Mouse (Mus musculus) liver, adult 2 months (tissue): ENCODE results near the gene Tm9sf4. TPM values are rescaled to one million over a fixed set of nuclear protein-coding genes. Genes with fewer than 3 reads are reported as not detected.

Experiments used
- DNase-seq: peaks from one replicate; pipeline ENCODE4 v3.0.0-alpha.2; 2011; ENCODE audit warnings: low read depth, low spot score; ENCODE audit errors: extremely low read depth
- H3K27ac ChIP-seq: fragments of 200-500 bp; replicated peaks from 2 replicates; pipeline ENCODE4 v1.5.1; 2012; ENCODE audit warnings: low read depth, mild to moderate bottlenecking, control low read depth, inconsistent platforms, low read length; ENCODE audit not compliant: insufficient read depth
- H3K27me3 ChIP-seq: fragments of 200-500 bp; 2 replicates; pipeline ENCODE4 v1.6.1; 2012; ENCODE audit warnings: mild to moderate bottlenecking, moderate library complexity, low read length, inconsistent platforms; ENCODE audit not compliant: control insufficient read depth, insufficient read depth
- H3K36me3 ChIP-seq: fragments of 200-500 bp; 2 replicates; pipeline ENCODE4 v1.6.1; 2012; ENCODE audit warnings: low read length, inconsistent platforms; ENCODE audit not compliant: control insufficient read depth, insufficient read depth
- H3K4me1 ChIP-seq: fragments of 200-500 bp; 2 replicates; pipeline ENCODE4 v1.6.1; 2011; ENCODE audit warnings: low read length; ENCODE audit not compliant: control insufficient read depth, insufficient read depth
- H3K4me3 ChIP-seq: fragments of 200-500 bp; 2 replicates; pipeline ENCODE4 v1.5.1; 2011; ENCODE audit warnings: low read depth, mild to moderate bottlenecking, control low read depth, low read length, moderate library complexity; ENCODE audit not compliant: insufficient read depth
- H3K79me2 ChIP-seq: fragments of 200-500 bp; 2 replicates; pipeline ENCODE4 v1.6.1; 2012; ENCODE audit warnings: inconsistent platforms, mild to moderate bottlenecking, low read length, moderate library complexity; ENCODE audit not compliant: control insufficient read depth, insufficient read depth
- H3K9ac ChIP-seq: fragments of 200-500 bp; 2 replicates; pipeline ENCODE4 v1.6.1; 2012; ENCODE audit warnings: low read depth, mild to moderate bottlenecking, control low read depth, inconsistent platforms, low read length
- CTCF ChIP-seq: fragments of 200-500 bp; IDR thresholded peaks from 2 replicates; pipeline ENCODE4 v1.5.1; 2011; ENCODE audit warnings: low read depth, low read length, control low read depth
- POLR2A ChIP-seq: fragments of 200-500 bp; IDR thresholded peaks from 2 replicates; pipeline ENCODE4 v1.6.1; 2011; ENCODE audit warnings: low read length, control low read depth; ENCODE audit not compliant: insufficient read depth; ENCODE audit errors: extremely low read depth
- WGBS: fragments of 180-500 bp; shearing (Covaris S2); methylation state at CpG from one replicate; pipeline ENCODE4 v1.1.7; 2018; 5-methylcytosine and 5-hydroxymethylcytosine counted together
- polyA plus RNA-seq: library from polyadenylated mRNA; depleted of rRNA; stranded (reverse); fragments of >200 nt; gene quantifications from 2 replicates; pipeline ENCODE4 v1.2.3, GENCODE M21; 2012
- total RNA-seq: library from RNA; depleted of rRNA; stranded (reverse); fragments of >200 nt; gene quantifications from 2 replicates; pipeline ENCODE4 v1.2.3, GENCODE M21; 2014

The Tm9sf4 gene
- total and polyA plus RNA-seq, 2 experiments, result 28.0 to 45.5 TPM

- no peak for TF ChIP-seq POLR2A
- TF ChIP-seq CTCF, result no peak
- Histone ChIP-seq H3K36me3 (peaks cover 29% of the 10 kb centered on the region; the same call in 1 of the 2 replicates), H3K9ac (no peak overlapping the region), H3K4me3 (no peak overlapping the region), H3K27me3 (no peaks in the 10 kb centered on the region), H3K27ac (no peak overlapping the region), H3K4me1 (no peaks in the 10 kb centered on the region), H3K79me2 (no peaks in the 10 kb centered on the region)
- 99% methylated on average over 3 of the region's 3 CpGs for WGBS
- DNase-seq, result no peak
Measured at GRCm38 (mm10) chr2:153194255-153194654, 33.2 kb downstream of the Tm9sf4 start.

- H3K9ac ChIP-seq, result no peak overlapping the region
- H3K79me2 ChIP-seq, result no peaks in the 10 kb centered on the region
- no peak for TF ChIP-seq POLR2A
- no peak for TF ChIP-seq CTCF
- no peak overlapping the region for H3K27ac ChIP-seq
- WGBS, result 57% methylated on average over 5 of the region's 5 CpGs
- DNase-seq, result no peak
- H3K27me3 ChIP-seq, result no peaks in the 10 kb centered on the region
- H3K36me3 ChIP-seq, result peaks cover 26% of the 10 kb centered on the region; the same call in 1 of the 2 replicates
- H3K4me1 ChIP-seq, result no peaks in the 10 kb centered on the region
- H3K4me3 ChIP-seq, result no peak overlapping the region
Measured at GRCm38 (mm10) chr2:153198485-153198884, 37.4 kb downstream of the Tm9sf4 start.

- 83% methylated on average over 2 of the region's 2 CpGs for WGBS
- Histone ChIP-seq H3K4me1 (no peaks in the 10 kb centered on the region), H3K4me3 (no peak overlapping the region), H3K9ac (no peak overlapping the region), H3K27ac (no peak overlapping the region), H3K79me2 (no peaks in the 10 kb centered on the region), H3K27me3 (no peaks in the 10 kb centered on the region), H3K36me3 (peaks cover 29% of the 10 kb centered on the region; the same call in 1 of the 2 replicates)
- TF ChIP-seq POLR2A (no peak), CTCF (no peak)
- peak; percentile 21 for DNase-seq
Measured at GRCm38 (mm10) chr2:153199114-153199513, 38.0 kb downstream of the Tm9sf4 start.

- Histone ChIP-seq H3K36me3 (peaks cover 37% of the 10 kb centered on the region), H3K27ac (no peak overlapping the region), H3K9ac (no peak overlapping the region), H3K27me3 (no peaks in the 10 kb centered on the region), H3K4me3 (no peak overlapping the region), H3K79me2 (no peaks in the 10 kb centered on the region), H3K4me1 (no peaks in the 10 kb centered on the region)
- TF ChIP-seq POLR2A, result no peak
- no peak for TF ChIP-seq CTCF
- WGBS, result 90% methylated on average over 1 of the region's 1 CpGs
- DNase-seq, result no peak
Measured at GRCm38 (mm10) chr2:153202766-153203165, 41.7 kb downstream of the Tm9sf4 start.

- H3K4me1 ChIP-seq, result no peaks in the 10 kb centered on the region
- no peak for TF ChIP-seq CTCF
- TF ChIP-seq POLR2A, result no peak
- 94% methylated on average over 2 of the region's 2 CpGs for WGBS
Measured at GRCm38 (mm10) chr2:153208149-153208548, 47.0 kb downstream of the Tm9sf4 start.

GRCm38 (mm10) chr2:153209286-153209685, 48.2 kb downstream of the Tm9sf4 start:
- H3K36me3 ChIP-seq, result peaks cover 24% of the 10 kb centered on the region
- no peak overlapping the region for H3K9ac ChIP-seq
- no peak overlapping the region for H3K4me3 ChIP-seq
- DNase-seq, result no peak
- H3K27ac ChIP-seq, result no peak overlapping the region
- WGBS, result 87% methylated on average over 5 of the region's 5 CpGs
- no peaks in the 10 kb centered on the region for H3K79me2 ChIP-seq
- no peaks in the 10 kb centered on the region for H3K4me1 ChIP-seq
- TF ChIP-seq CTCF, result no peak
- TF ChIP-seq POLR2A, result no peak
- H3K27me3 ChIP-seq, result no peaks in the 10 kb centered on the region

More at GRCm38 (mm10) chr2:153208149-153208548, 47.0 kb downstream of the Tm9sf4 start:
- Histone ChIP-seq H3K4me3 (no peak overlapping the region), H3K27me3 (no peaks in the 10 kb centered on the region), H3K36me3 (peaks cover 27% of the 10 kb centered on the region), H3K27ac (no peak overlapping the region), H3K79me2 (no peaks in the 10 kb centered on the region), H3K9ac (no peak overlapping the region)
- no peak for DNase-seq
